Mouse (Mus musculus): ENCODE data around the gene Macrod1. TPM values are rescaled to one million over a fixed set of nuclear protein-coding genes. Genes with fewer than 3 reads are reported as not detected.

Macrod1 gene
- polyA plus RNA-seq, 1 experiment: 18.3 TPM

- Histone ChIP-seq H3K4me1 (ENCODE audit: control insufficient read depth, insufficient read depth, low read length) (no peaks in the 10 kb centered on the region), H3K27ac (ENCODE audit: insufficient read depth, low read depth, low read length) (no peak overlapping the region), H3K4me3 (ENCODE audit: insufficient read depth, low read length) (no peak overlapping the region)
- no peak for TF ChIP-seq CTCF (IDR thresholded peaks at IDR 0.05; ENCODE audit: low read depth, low read length)
- no peak for TF ChIP-seq POLR2A (IDR thresholded peaks at IDR 0.05; ENCODE audit: borderline replicate concordance, low read depth, low read length)
Observed at GRCm38 (mm10) chr19:7176041-7176696, 119.6 kb downstream of the Macrod1 start.

GRCm38 (mm10) chr19:7177804-7178511 lies 121.3 kb downstream of the Macrod1 start:
- Histone ChIP-seq H3K4me1 (ENCODE audit: control insufficient read depth, insufficient read depth, low read length) (no peaks in the 10 kb centered on the region), H3K27ac (ENCODE audit: insufficient read depth, low read depth, low read length) (no peak overlapping the region), H3K4me3 (ENCODE audit: insufficient read depth, low read length) (no peak overlapping the region)
- no peak for TF ChIP-seq POLR2A (IDR thresholded peaks at IDR 0.05; ENCODE audit: borderline replicate concordance, low read depth, low read length)

GRCm38 (mm10) chr19:7178841-7179452 lies 122.3 kb downstream of the Macrod1 start:
- H3K4me3 ChIP-seq (ENCODE audit: insufficient read depth, low read length): no peak overlapping the region
- H3K4me1 ChIP-seq (ENCODE audit: control insufficient read depth, insufficient read depth, low read length): no peaks in the 10 kb centered on the region
- H3K27ac ChIP-seq (ENCODE audit: insufficient read depth, low read depth, low read length): no peak overlapping the region
- TF ChIP-seq CTCF (IDR thresholded peaks at IDR 0.05; ENCODE audit: low read depth, low read length) (no peak), POLR2A (IDR thresholded peaks at IDR 0.05; ENCODE audit: borderline replicate concordance, low read depth, low read length) (no peak)

- Histone ChIP-seq H3K4me3 (ENCODE audit: insufficient read depth, low read length) (no peak overlapping the region), H3K27ac (ENCODE audit: insufficient read depth, low read depth, low read length) (no peak overlapping the region), H3K4me1 (ENCODE audit: control insufficient read depth, insufficient read depth, low read length) (no peaks in the 10 kb centered on the region)
- no peak for TF ChIP-seq POLR2A (IDR thresholded peaks at IDR 0.05; ENCODE audit: borderline replicate concordance, low read depth, low read length)
- TF ChIP-seq CTCF (IDR thresholded peaks at IDR 0.05; ENCODE audit: low read depth, low read length): no peak
Observed at GRCm38 (mm10) chr19:7180756-7181405, 124.3 kb downstream of the Macrod1 start.

- no peak overlapping the region for H3K4me3 ChIP-seq (ENCODE audit: insufficient read depth, low read length)
- TF ChIP-seq CTCF (IDR thresholded peaks at IDR 0.05; ENCODE audit: low read depth, low read length) (no peak), POLR2A (IDR thresholded peaks at IDR 0.05; ENCODE audit: borderline replicate concordance, low read depth, low read length) (no peak)
- no peaks in the 10 kb centered on the region for H3K4me1 ChIP-seq (ENCODE audit: control insufficient read depth, insufficient read depth, low read length)
- H3K27ac ChIP-seq (ENCODE audit: insufficient read depth, low read depth, low read length): no peak overlapping the region
Observed at GRCm38 (mm10) chr19:7181496-7181895, 124.9 kb downstream of the Macrod1 start.

- Histone ChIP-seq H3K27ac (ENCODE audit: insufficient read depth, low read depth, low read length) (no peak overlapping the region), H3K4me3 (ENCODE audit: insufficient read depth, low read length) (no peak overlapping the region), H3K4me1 (ENCODE audit: control insufficient read depth, insufficient read depth, low read length) (no peaks in the 10 kb centered on the region)
- TF ChIP-seq CTCF (IDR thresholded peaks at IDR 0.05; ENCODE audit: low read depth, low read length) (no peak), POLR2A (IDR thresholded peaks at IDR 0.05; ENCODE audit: borderline replicate concordance, low read depth, low read length) (no peak)
Observed at GRCm38 (mm10) chr19:7182273-7182949, 125.8 kb downstream of the Macrod1 start.

GRCm38 (mm10) chr19:7183419-7183818 lies 126.8 kb downstream of the Macrod1 start:
- no peak overlapping the region for H3K27ac ChIP-seq (ENCODE audit: insufficient read depth, low read depth, low read length)
- no peaks in the 10 kb centered on the region for H3K4me1 ChIP-seq (ENCODE audit: control insufficient read depth, insufficient read depth, low read length)
- H3K4me3 ChIP-seq (ENCODE audit: insufficient read depth, low read length): no peak overlapping the region
- TF ChIP-seq POLR2A (IDR thresholded peaks at IDR 0.05; ENCODE audit: borderline replicate concordance, low read depth, low read length) (no peak), CTCF (IDR thresholded peaks at IDR 0.05; ENCODE audit: low read depth, low read length) (no peak)

GRCm38 (mm10) chr19:7185059-7185458 lies 128.4 kb downstream of the Macrod1 start:
- Histone ChIP-seq H3K4me3 (ENCODE audit: insufficient read depth, low read length) (no peak overlapping the region), H3K4me1 (ENCODE audit: control insufficient read depth, insufficient read depth, low read length) (no peaks in the 10 kb centered on the region), H3K27ac (ENCODE audit: insufficient read depth, low read depth, low read length) (no peak overlapping the region)
- TF ChIP-seq CTCF (IDR thresholded peaks at IDR 0.05; ENCODE audit: low read depth, low read length) (no peak), POLR2A (IDR thresholded peaks at IDR 0.05; ENCODE audit: borderline replicate concordance, low read depth, low read length) (no peak)

GRCm38 (mm10) chr19:7185715-7186291 lies 129.2 kb downstream of the Macrod1 start:
- no peak for TF ChIP-seq POLR2A (IDR thresholded peaks at IDR 0.05; ENCODE audit: borderline replicate concordance, low read depth, low read length)
- no peak for TF ChIP-seq CTCF (IDR thresholded peaks at IDR 0.05; ENCODE audit: low read depth, low read length)
- Histone ChIP-seq H3K4me3 (ENCODE audit: insufficient read depth, low read length) (no peak overlapping the region), H3K4me1 (ENCODE audit: control insufficient read depth, insufficient read depth, low read length) (no peaks in the 10 kb centered on the region), H3K27ac (ENCODE audit: insufficient read depth, low read depth, low read length) (no peak overlapping the region)

Measured in bone marrow macrophage, adult 2 months (primary cell).